Mouse (Mus musculus): ENCODE measurements around the gene Nit1.

- TF ChIP-seq CTCF (IDR thresholded peaks at IDR 0.05; ENCODE audit: borderline replicate concordance, control insufficient read depth, extremely low read depth, insufficient read depth, low read length, poor library complexity), result no peak
- no peak for TF ChIP-seq POLR2A (IDR thresholded peaks at IDR 0.05; ENCODE audit: control insufficient read depth, extremely low read depth, insufficient read depth, low read length, poor library complexity)
Measured at GRCm38 (mm10) chr1:171390101-171390500, 44.7 kb upstream of the Nit1 start.
